In the genomic region with DNA sequence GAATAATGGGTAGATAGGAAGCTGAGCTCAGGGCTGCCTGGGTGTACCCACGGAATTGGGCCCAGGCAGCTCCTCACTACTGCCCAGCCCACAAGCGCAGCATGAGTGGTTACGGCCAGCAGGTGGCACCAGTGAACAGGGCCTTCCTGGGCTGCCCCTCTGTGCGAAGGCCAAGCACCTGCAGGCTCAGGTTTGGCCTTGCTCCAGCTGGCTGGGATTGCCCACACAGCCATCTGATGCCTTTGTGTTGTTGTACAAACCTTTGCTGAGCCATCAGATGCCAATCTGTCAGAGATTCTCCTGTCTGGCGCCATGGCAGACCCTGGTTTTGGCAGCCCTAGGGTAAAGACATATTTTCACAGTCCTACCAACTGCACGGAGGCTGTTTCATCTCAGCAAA, we compare ENCODE assay signal across 8 mouse cellular contexts. TPM values are rescaled to one million over a fixed set of nuclear protein-coding genes. Genes with fewer than 3 reads are reported as not detected.
DNase-seq lines count a peak whose midpoint lies in the region; ATAC-seq and TF ChIP-seq lines count a peak whose summit lies in the region.

No protein-coding gene starts in this region.

- H3K4me3 ChIP-seq in C2C12 (ENCODE audit: insufficient read depth, poor library complexity, severe bottlenecking): no peak overlapping the region
- H3K4me3 ChIP-seq in liver, adult 2 months (ENCODE audit: insufficient read depth, low read depth, low read length): no peak overlapping the region
- no peak overlapping the region for H3K4me3 ChIP-seq in stomach, embryonic 15.5 days (replicated peaks)

- 15% methylated on average over 6 of the region's 6 CpGs for WGBS in liver, adult 2 months
- WGBS in stomach, embryonic 15.5 days: 32% methylated on average over 6 of the region's 6 CpGs

- H3K79me2 ChIP-seq in C2C12 (ENCODE audit: control insufficient read depth, insufficient read depth): no peaks in the 10 kb centered on the region
- no peaks in the 10 kb centered on the region for H3K79me2 ChIP-seq in liver, adult 2 months (ENCODE audit: control insufficient read depth, insufficient read depth, low read length)

- TF ChIP-seq CTCF in C2C12 (IDR thresholded peaks at IDR 0.05; ENCODE audit: control insufficient read depth, insufficient read depth, insufficient read length): peak; percentile 94
- peak; percentile 94 for TF ChIP-seq CTCF in liver, adult 2 months (IDR thresholded peaks at IDR 0.05; ENCODE audit: low read depth, low read length)

- H3K79me3 ChIP-seq in C2C12 (ENCODE audit: low read depth): no peaks in the 10 kb centered on the region

- H3K36me3 ChIP-seq in C2C12 (ENCODE audit: control insufficient read depth, insufficient read depth): no peaks in the 10 kb centered on the region
- H3K36me3 ChIP-seq in liver, adult 2 months (ENCODE audit: control insufficient read depth, insufficient read depth, low read length): no peaks in the 10 kb centered on the region
- no peaks in the 10 kb centered on the region for H3K36me3 ChIP-seq in stomach, embryonic 15.5 days

- peaks cover 3% of the 10 kb centered on the region for H3K27me3 ChIP-seq in C2C12 (ENCODE audit: control insufficient read depth, insufficient read depth, insufficient read length)
- no peaks in the 10 kb centered on the region for H3K27me3 ChIP-seq in liver, adult 2 months (ENCODE audit: control insufficient read depth, insufficient read depth, low read length)
- H3K27me3 ChIP-seq in stomach, embryonic 15.5 days (replicated peaks): no peaks in the 10 kb centered on the region

- H3ac ChIP-seq in C2C12 (ENCODE audit: control insufficient read depth, insufficient read length, low read depth): no peak overlapping the region

- no peak overlapping the region for H3K9ac ChIP-seq in liver, adult 2 months (ENCODE audit: low read depth, low read length)
- no peak overlapping the region for H3K9ac ChIP-seq in stomach, embryonic 15.5 days

- H3K4me2 ChIP-seq in stomach, embryonic 15.5 days: no peak overlapping the region

- H3K9me3 ChIP-seq in stomach, embryonic 15.5 days: no peaks in the 10 kb centered on the region

- no peaks in the 10 kb centered on the region for H3K4me1 ChIP-seq in liver, adult 2 months (ENCODE audit: control insufficient read depth, insufficient read depth, low read length)
- H3K4me1 ChIP-seq in stomach, embryonic 15.5 days: no peaks in the 10 kb centered on the region; the same call in 1 of the 2 replicates

- ATAC-seq in stomach, embryonic 15.5 days (ENCODE audit: insufficient read depth, low FRiP score, low read depth): peak; percentile 77; the same call in 1 of the 2 replicates

- DNase-seq in adrenal gland, adult 2 months: peak; percentile 79
- DNase-seq in embryo, embryonic 10 days (ENCODE audit: low spot score): peak; percentile 85
- peak; percentile 37 to 65 for DNase-seq in gastrocnemius, postnatal 4 days (ENCODE audit: low spot score in 2 of 2)
- peak; percentile 84 for DNase-seq in kidney, adult 18-20 months
- DNase-seq in liver, adult 2 months (ENCODE audit: extremely low read depth, low read depth, low spot score): peak; percentile 61
- DNase-seq in natural killer cell, adult 2 months (ENCODE audit: low spot score in 2 of 2): peak; percentile 55 to 66

- H3K27ac ChIP-seq in liver, adult 2 months (replicated peaks; ENCODE audit: insufficient read depth, low read depth, low read length): no peak overlapping the region
- no peak overlapping the region for H3K27ac ChIP-seq in stomach, embryonic 15.5 days

- no peak for TF ChIP-seq POLR2A in liver, adult 2 months (IDR thresholded peaks at IDR 0.05; ENCODE audit: extremely low read depth, insufficient read depth, low read length)

TF ChIP-seq in C2C12, 6 proteins besides CTCF, POLR2A, EP300 and RAD21:
- TF ChIP-seq MYOG (IDR thresholded peaks at IDR 0.05; ENCODE audit: control insufficient read depth, extremely low read depth, insufficient read length) (no peak), FOSL1 (IDR thresholded peaks at IDR 0.05; ENCODE audit: insufficient read depth, low read length, poor library complexity, severe bottlenecking) (no peak), MAX (IDR thresholded peaks at IDR 0.05) (no peak), CEBPB (IDR thresholded peaks at IDR 0.05; ENCODE audit: low read depth) (no peak), MYOD1 (IDR thresholded peaks at IDR 0.05; ENCODE audit: control insufficient read depth, insufficient read length, low read depth) (no peak), USF1 (IDR thresholded peaks at IDR 0.05; ENCODE audit: low read depth) (no peak)

RNA-seq across cellular contexts. Expression of a gene that starts 9.4 kb away (rescaled TPM):
- 0.05 TPM for polyA plus RNA-seq in C2C12 (2012; fragmentation: generic; extraction: Trizol)
- 10 to 100 TPM; 13.5 to 17.2 TPM for total RNA-seq in adrenal gland, adult 2 months (2021)
- 29.5 and 37.4 TPM in 2 replicates for polyA plus RNA-seq in adrenal gland, adult 2 months (2012; rRNA removed)
- total RNA-seq in gastrocnemius, postnatal 4 days (2021): 100 to 1,000 TPM in 1 of 2 experiments, 10 to 100 TPM in 1; 92.9 to 136 TPM
- total RNA-seq in liver, adult 2 months (2014; rRNA removed): 4.7 and 6.2 TPM in 2 replicates
- 3.3 and 4.9 TPM in 2 replicates for polyA plus RNA-seq in liver, adult 2 months (2012; rRNA removed)
- polyA plus RNA-seq in stomach, embryonic 15.5 days (2015; fragmentation: Nextera tagmentation; extraction: Ambion mirVana): 11.1 and 15.2 TPM in 2 replicates

RNA-seq across cellular contexts. Expression of a gene that starts 12.6 kb away (rescaled TPM):
- not detected for polyA plus RNA-seq in C2C12 (2012; fragmentation: generic; extraction: Trizol)
- total RNA-seq in adrenal gland, adult 2 months (2021): not detected
- polyA plus RNA-seq in adrenal gland, adult 2 months (2012; rRNA removed): not detected in 2 replicates
- total RNA-seq in gastrocnemius, postnatal 4 days (2021): not detected
- total RNA-seq in liver, adult 2 months (2014; rRNA removed): not detected in 2 replicates
- polyA plus RNA-seq in liver, adult 2 months (2012; rRNA removed): not detected in 2 replicates
- not detected in 2 replicates for polyA plus RNA-seq in stomach, embryonic 15.5 days (2015; fragmentation: Nextera tagmentation; extraction: Ambion mirVana)

RNA-seq across cellular contexts. Expression of a gene that starts 38.9 kb away (rescaled TPM):
- 35.6 TPM for polyA plus RNA-seq in C2C12 (2012; fragmentation: generic; extraction: Trizol)
- 100 to 1,000 TPM; 118 to 159 TPM for total RNA-seq in adrenal gland, adult 2 months (2021)
- 65.2 and 71.1 TPM in 2 replicates for polyA plus RNA-seq in adrenal gland, adult 2 months (2012; rRNA removed)
- total RNA-seq in gastrocnemius, postnatal 4 days (2021): 100 to 1,000 TPM; 177 to 218 TPM
- 29.9 and 31.7 TPM in 2 replicates for total RNA-seq in liver, adult 2 months (2014; rRNA removed)
- 12.5 and 13.3 TPM in 2 replicates for polyA plus RNA-seq in liver, adult 2 months (2012; rRNA removed)
- 58.2 and 67.0 TPM in 2 replicates for polyA plus RNA-seq in stomach, embryonic 15.5 days (2015; fragmentation: Nextera tagmentation; extraction: Ambion mirVana)
